Mouse (Mus musculus): ENCODE measurements around the gene Plekhm3. TPM values are rescaled to one million over a fixed set of nuclear protein-coding genes. Genes with fewer than 3 reads are reported as not detected.

Gene Plekhm3
- polyA plus RNA-seq, 1 experiment from 2014 or later: 10.4 TPM

- no peak overlapping the region for H3K4me2 ChIP-seq (replicated peaks; ENCODE audit: low read depth, low read length)
- 93% methylated on average over 3 of the region's 3 CpGs for WGBS
- no peak overlapping the region for H3K4me3 ChIP-seq (ENCODE audit: low read depth, low read length)
- H3K9ac ChIP-seq (replicated peaks; ENCODE audit: low read depth, low read length): no peak overlapping the region
- no peaks in the 10 kb centered on the region for H3K27me3 ChIP-seq (ENCODE audit: control insufficient read depth, insufficient read depth, low read length)
- no peaks in the 10 kb centered on the region for H3K9me3 ChIP-seq (ENCODE audit: control insufficient read depth, low read depth, low read length)
- H3K4me1 ChIP-seq (ENCODE audit: control insufficient read depth, insufficient read depth, low read length): no peaks in the 10 kb centered on the region
- no peak overlapping the region for H3K27ac ChIP-seq (ENCODE audit: low read length)
- no peaks in the 10 kb centered on the region; the same call in 1 of the 2 replicates for H3K36me3 ChIP-seq (ENCODE audit: control insufficient read depth, insufficient read depth, low read length)
- ATAC-seq (ENCODE audit: insufficient number of reproducible peaks, insufficient read depth, low FRiP score, low read depth): no peak
These were observed 31.0 kb downstream of the Plekhm3 start for GRCm38 (mm10) chr1:64925594-64925993.

- Histone ChIP-seq H3K9me3 (ENCODE audit: control insufficient read depth, low read depth, low read length) (no peaks in the 10 kb centered on the region), H3K27me3 (ENCODE audit: control insufficient read depth, insufficient read depth, low read length) (no peaks in the 10 kb centered on the region), H3K36me3 (ENCODE audit: control insufficient read depth, insufficient read depth, low read length) (no peaks in the 10 kb centered on the region; the same call in 1 of the 2 replicates), H3K4me3 (ENCODE audit: low read depth, low read length) (no peak overlapping the region), H3K4me2 (replicated peaks; ENCODE audit: low read depth, low read length) (no peak overlapping the region), H3K9ac (replicated peaks; ENCODE audit: low read depth, low read length) (no peak overlapping the region), H3K4me1 (ENCODE audit: control insufficient read depth, insufficient read depth, low read length) (no peaks in the 10 kb centered on the region), H3K27ac (ENCODE audit: low read length) (no peak overlapping the region)
- ATAC-seq (ENCODE audit: insufficient number of reproducible peaks, insufficient read depth, low FRiP score, low read depth): no peak
- 78% methylated on average over 12 of the region's 12 CpGs for WGBS
These were observed 32.3 kb downstream of the Plekhm3 start for GRCm38 (mm10) chr1:64924283-64924682.

GRCm38 (mm10) chr1:64918810-64919528 lies 37.7 kb downstream of the Plekhm3 start:
- no peaks in the 10 kb centered on the region for H3K27me3 ChIP-seq (ENCODE audit: control insufficient read depth, insufficient read depth, low read length)
- WGBS: 52% methylated on average over 14 of the region's 14 CpGs
- H3K4me3 ChIP-seq (ENCODE audit: low read depth, low read length): no peak overlapping the region
- H3K4me1 ChIP-seq (ENCODE audit: control insufficient read depth, insufficient read depth, low read length): peaks cover 12% of the 10 kb centered on the region; the same call in 1 of the 2 replicates
- H3K9me3 ChIP-seq (ENCODE audit: control insufficient read depth, low read depth, low read length): no peaks in the 10 kb centered on the region
- no peak overlapping the region for H3K9ac ChIP-seq (replicated peaks; ENCODE audit: low read depth, low read length)
- no peak for ATAC-seq (ENCODE audit: insufficient number of reproducible peaks, insufficient read depth, low FRiP score, low read depth)
- H3K36me3 ChIP-seq (ENCODE audit: control insufficient read depth, insufficient read depth, low read length): no peaks in the 10 kb centered on the region; the same call in 1 of the 2 replicates
- H3K4me2 ChIP-seq (replicated peaks; ENCODE audit: low read depth, low read length): 0 out of 2 replicates have a peak overlapping the region, but pooled peaks have one; percentile 8
- H3K27ac ChIP-seq (ENCODE audit: low read length): no peak overlapping the region

GRCm38 (mm10) chr1:64917966-64918365 lies 38.7 kb downstream of the Plekhm3 start:
- WGBS: 67% methylated on average over 7 of the region's 7 CpGs
- Histone ChIP-seq H3K4me1 (ENCODE audit: control insufficient read depth, insufficient read depth, low read length) (peaks cover 12% of the 10 kb centered on the region; the same call in 1 of the 2 replicates), H3K4me3 (ENCODE audit: low read depth, low read length) (no peak overlapping the region), H3K9me3 (ENCODE audit: control insufficient read depth, low read depth, low read length) (no peaks in the 10 kb centered on the region), H3K36me3 (ENCODE audit: control insufficient read depth, insufficient read depth, low read length) (no peaks in the 10 kb centered on the region; the same call in 1 of the 2 replicates), H3K9ac (replicated peaks; ENCODE audit: low read depth, low read length) (no peak overlapping the region), H3K4me2 (replicated peaks; ENCODE audit: low read depth, low read length) (no peak overlapping the region), H3K27me3 (ENCODE audit: control insufficient read depth, insufficient read depth, low read length) (no peaks in the 10 kb centered on the region), H3K27ac (ENCODE audit: low read length) (no peak overlapping the region)
- ATAC-seq (ENCODE audit: insufficient number of reproducible peaks, insufficient read depth, low FRiP score, low read depth): no peak

GRCm38 (mm10) chr1:64916884-64917507 lies 39.6 kb downstream of the Plekhm3 start:
- H3K4me2 ChIP-seq (replicated peaks; ENCODE audit: low read depth, low read length): no peak overlapping the region

GRCm38 (mm10) chr1:64914356-64914755 lies 42.3 kb downstream of the Plekhm3 start:
- no peak for ATAC-seq (ENCODE audit: insufficient number of reproducible peaks, insufficient read depth, low FRiP score, low read depth)
- Histone ChIP-seq H3K9me3 (ENCODE audit: control insufficient read depth, low read depth, low read length) (no peaks in the 10 kb centered on the region), H3K4me2 (replicated peaks; ENCODE audit: low read depth, low read length) (no peak overlapping the region), H3K27ac (ENCODE audit: low read length) (no peak overlapping the region), H3K36me3 (ENCODE audit: control insufficient read depth, insufficient read depth, low read length) (no peaks in the 10 kb centered on the region), H3K27me3 (ENCODE audit: control insufficient read depth, insufficient read depth, low read length) (no peaks in the 10 kb centered on the region), H3K9ac (replicated peaks; ENCODE audit: low read depth, low read length) (no peak overlapping the region), H3K4me1 (ENCODE audit: control insufficient read depth, insufficient read depth, low read length) (peaks cover 12% of the 10 kb centered on the region; the same call in 1 of the 2 replicates), H3K4me3 (ENCODE audit: low read depth, low read length) (no peak overlapping the region)
- WGBS: 84% methylated on average over 3 of the region's 3 CpGs

More at GRCm38 (mm10) chr1:64916884-64917507, 39.6 kb downstream of the Plekhm3 start:
- Histone ChIP-seq H3K9ac (replicated peaks; ENCODE audit: low read depth, low read length) (no peak overlapping the region), H3K27me3 (ENCODE audit: control insufficient read depth, insufficient read depth, low read length) (no peaks in the 10 kb centered on the region), H3K27ac (ENCODE audit: low read length) (no peak overlapping the region), H3K9me3 (ENCODE audit: control insufficient read depth, low read depth, low read length) (no peaks in the 10 kb centered on the region), H3K4me3 (ENCODE audit: low read depth, low read length) (no peak overlapping the region), H3K36me3 (ENCODE audit: control insufficient read depth, insufficient read depth, low read length) (no peaks in the 10 kb centered on the region; the same call in 1 of the 2 replicates), H3K4me1 (ENCODE audit: control insufficient read depth, insufficient read depth, low read length) (peaks cover 12% of the 10 kb centered on the region; the same call in 1 of the 2 replicates)
- no peak for ATAC-seq (ENCODE audit: insufficient number of reproducible peaks, insufficient read depth, low FRiP score, low read depth)
- WGBS: 53% methylated on average over 5 of the region's 5 CpGs

GRCm38 (mm10) chr1:64907740-64908139 lies 48.9 kb downstream of the Plekhm3 start:
- Histone ChIP-seq H3K27me3 (ENCODE audit: control insufficient read depth, insufficient read depth, low read length) (no peaks in the 10 kb centered on the region), H3K4me1 (ENCODE audit: control insufficient read depth, insufficient read depth, low read length) (no peaks in the 10 kb centered on the region), H3K4me3 (ENCODE audit: low read depth, low read length) (no peak overlapping the region), H3K9me3 (ENCODE audit: control insufficient read depth, low read depth, low read length) (no peaks in the 10 kb centered on the region), H3K36me3 (ENCODE audit: control insufficient read depth, insufficient read depth, low read length) (no peaks in the 10 kb centered on the region), H3K9ac (replicated peaks; ENCODE audit: low read depth, low read length) (no peak overlapping the region), H3K27ac (ENCODE audit: low read length) (no peak overlapping the region), H3K4me2 (replicated peaks; ENCODE audit: low read depth, low read length) (no peak overlapping the region)
- ATAC-seq (ENCODE audit: insufficient number of reproducible peaks, insufficient read depth, low FRiP score, low read depth): no peak
- WGBS: 84% methylated on average over 2 of the region's 2 CpGs

GRCm38 (mm10) chr1:64906226-64906625 lies 50.4 kb downstream of the Plekhm3 start:
- no peak overlapping the region for H3K4me2 ChIP-seq (replicated peaks; ENCODE audit: low read depth, low read length)
- no peak overlapping the region for H3K9ac ChIP-seq (replicated peaks; ENCODE audit: low read depth, low read length)
- WGBS: 53% methylated on average over 1 of the region's 1 CpGs
- no peak overlapping the region for H3K27ac ChIP-seq (ENCODE audit: low read length)
- ATAC-seq (ENCODE audit: insufficient number of reproducible peaks, insufficient read depth, low FRiP score, low read depth): no peak
- no peaks in the 10 kb centered on the region for H3K9me3 ChIP-seq (ENCODE audit: control insufficient read depth, low read depth, low read length)
- no peaks in the 10 kb centered on the region for H3K4me1 ChIP-seq (ENCODE audit: control insufficient read depth, insufficient read depth, low read length)
- no peak overlapping the region for H3K4me3 ChIP-seq (ENCODE audit: low read depth, low read length)
- H3K27me3 ChIP-seq (ENCODE audit: control insufficient read depth, insufficient read depth, low read length): no peaks in the 10 kb centered on the region
- H3K36me3 ChIP-seq (ENCODE audit: control insufficient read depth, insufficient read depth, low read length): no peaks in the 10 kb centered on the region
